Mouse (Mus musculus) intestine, postnatal 0 days (tissue): ENCODE data around the gene Rnf152. TPM values are rescaled to one million over a fixed set of nuclear protein-coding genes. Genes with fewer than 3 reads are reported as not detected.

Experiments
- ATAC-seq: fragments of 200-750 bp; cut with Nextera tagmentation; 2 replicates; pipeline ENCODE4 v1.8.0; 2017; ENCODE audit warnings: mild to moderate bottlenecking, moderate TSS enrichment, moderate library complexity
- H3K27ac ChIP-seq: fragments of 300-500 bp; sonication (generic); 2 replicates; pipeline ENCODE4 v1.5.1; 2014; ENCODE audit warnings: mild to moderate bottlenecking, low read depth, low read length, moderate library complexity
- H3K27me3 ChIP-seq: fragments of 300-500 bp; sonication (generic); replicated peaks from 2 replicates; pipeline ENCODE4 v1.6.1; 2014; ENCODE audit warnings: low read length, mixed read lengths; ENCODE audit not compliant: control insufficient read depth, insufficient read depth
- H3K36me3 ChIP-seq: fragments of 300-500 bp; sonication (generic); 2 replicates; pipeline ENCODE4 v1.6.1; 2014; ENCODE audit warnings: mild to moderate bottlenecking, moderate library complexity; ENCODE audit not compliant: control insufficient read depth, insufficient read depth
- H3K4me1 ChIP-seq: fragments of 300-500 bp; sonication (generic); replicated peaks from 2 replicates; pipeline ENCODE4 v1.6.1; 2014; ENCODE audit warnings: antibody characterized with exemption, low read length, mixed read lengths; ENCODE audit not compliant: control insufficient read depth, insufficient read depth
- H3K4me2 ChIP-seq: fragments of 300-500 bp; sonication (generic); replicated peaks from 2 replicates; pipeline ENCODE4 v1.6.1; 2014; ENCODE audit warnings: low read depth, mild to moderate bottlenecking, moderate library complexity
- H3K4me3 ChIP-seq: fragments of 300-500 bp; sonication (generic); 2 replicates; pipeline ENCODE4 v1.5.1; 2014; ENCODE audit warnings: low read depth, low read length
- H3K9ac ChIP-seq: fragments of 300-500 bp; sonication (generic); 2 replicates; pipeline ENCODE4 v1.6.1; 2014; ENCODE audit warnings: mild to moderate bottlenecking, low read depth, low read length
- H3K9me3 ChIP-seq: fragments of 300-500 bp; sonication (generic); 2 replicates; pipeline ENCODE4 v1.6.1; 2016; ENCODE audit warnings: mixed run types; ENCODE audit not compliant: control insufficient read depth
- CTCF ChIP-seq: sonication (generic); IDR thresholded peaks from 2 replicates; pipeline ENCODE4 v1.5.1; 2016; ENCODE audit warnings: low read depth, mild to moderate bottlenecking, control low read depth, antibody characterized with exemption, moderate library complexity
- WGBS: fragments of 180-500 bp; shearing (Covaris S2); extraction: QIAGEN DNeasy Blood & Tissue Kit; methylation state at CpG from one replicate; pipeline ENCODE4 v1.1.7; 2014; 5-methylcytosine and 5-hydroxymethylcytosine counted together
- polyA plus RNA-seq: library from polyadenylated mRNA; unstranded; fragments of >200 nt; fragmentation: Nextera tagmentation; extraction: Ambion mirVana; gene quantifications from 2 replicates; pipeline ENCODE4 v1.2.1, GENCODE M21; 2015

Rnf152 gene
- polyA plus RNA-seq, 1 experiment from 2014 or later, result 1.8 TPM

GRCm38 (mm10) chr1:105358896-105359295 lies 2.4 kb upstream of the Rnf152 start:
- Histone ChIP-seq H3K9ac (no peak overlapping the region), H3K36me3 (no peaks in the 10 kb centered on the region), H3K27ac (no peak overlapping the region), H3K4me3 (no peak overlapping the region), H3K4me2 (no peak overlapping the region), H3K27me3 (no peaks in the 10 kb centered on the region), H3K9me3 (no peaks in the 10 kb centered on the region), H3K4me1 (no peaks in the 10 kb centered on the region)
- no peak for ATAC-seq
- TF ChIP-seq CTCF, result no peak
- 71% methylated on average over 4 of the region's 4 CpGs for WGBS

- 0% methylated on average over 6 of the region's 23 CpGs for WGBS
- Histone ChIP-seq H3K9me3 (no peaks in the 10 kb centered on the region), H3K4me2 (peak overlapping the region; percentile 90), H3K36me3 (no peaks in the 10 kb centered on the region), H3K27ac (peak overlapping the region; percentile 68), H3K9ac (peak overlapping the region; percentile 82), H3K27me3 (no peaks in the 10 kb centered on the region), H3K4me3 (peak overlapping the region; percentile 97), H3K4me1 (no peaks in the 10 kb centered on the region)
- no peak for TF ChIP-seq CTCF
- ATAC-seq, result peak; percentile 47; the same call in 1 of the 2 replicates
These were observed 610 bp downstream of the Rnf152 start for GRCm38 (mm10) chr1:105355910-105356290.

- WGBS, result 11% methylated on average over 30 of the region's 30 CpGs
- H3K27ac ChIP-seq, result no peak overlapping the region
- no peaks in the 10 kb centered on the region for H3K9me3 ChIP-seq
- H3K4me2 ChIP-seq, result peak overlapping the region; percentile 90
- no peaks in the 10 kb centered on the region for H3K36me3 ChIP-seq
- H3K9ac ChIP-seq, result peak overlapping the region; percentile 82
- H3K4me1 ChIP-seq, result no peaks in the 10 kb centered on the region
- peak overlapping the region; percentile 97 for H3K4me3 ChIP-seq
- no peak for ATAC-seq
- TF ChIP-seq CTCF, result no peak
- no peaks in the 10 kb centered on the region for H3K27me3 ChIP-seq
These were observed 1.3 kb downstream of the Rnf152 start for GRCm38 (mm10) chr1:105354901-105355891.

- H3K4me1 ChIP-seq, result no peaks in the 10 kb centered on the region
- 84% methylated on average over 4 of the region's 4 CpGs for WGBS
- H3K9ac ChIP-seq, result no peak overlapping the region
- no peak overlapping the region for H3K27ac ChIP-seq
- no peaks in the 10 kb centered on the region for H3K9me3 ChIP-seq
- H3K27me3 ChIP-seq, result no peaks in the 10 kb centered on the region
- H3K4me3 ChIP-seq, result no peak overlapping the region
- TF ChIP-seq CTCF, result no peak
- no peaks in the 10 kb centered on the region for H3K36me3 ChIP-seq
- H3K4me2 ChIP-seq, result no peak overlapping the region
- no peak for ATAC-seq
These were observed 4.7 kb downstream of the Rnf152 start for GRCm38 (mm10) chr1:105351806-105352205.

- Histone ChIP-seq H3K9ac (no peak overlapping the region), H3K27me3 (no peaks in the 10 kb centered on the region), H3K36me3 (no peaks in the 10 kb centered on the region), H3K4me3 (no peak overlapping the region), H3K9me3 (no peaks in the 10 kb centered on the region), H3K27ac (no peak overlapping the region), H3K4me1 (peaks cover 14% of the 10 kb centered on the region; the same call in 1 of the 2 replicates), H3K4me2 (no peak overlapping the region)
- WGBS, result 74% methylated on average over 6 of the region's 6 CpGs
- TF ChIP-seq CTCF, result no peak
- no peak for ATAC-seq
These were observed 14.2 kb downstream of the Rnf152 start for GRCm38 (mm10) chr1:105342305-105342704.

- no peak for ATAC-seq
- Histone ChIP-seq H3K9me3 (no peaks in the 10 kb centered on the region), H3K36me3 (no peaks in the 10 kb centered on the region), H3K9ac (no peak overlapping the region), H3K4me3 (no peak overlapping the region), H3K27me3 (no peaks in the 10 kb centered on the region), H3K27ac (no peak overlapping the region), H3K4me1 (peaks cover 14% of the 10 kb centered on the region; the same call in 1 of the 2 replicates), H3K4me2 (no peak overlapping the region)
- TF ChIP-seq CTCF, result no peak
These were observed 15.6 kb downstream of the Rnf152 start for GRCm38 (mm10) chr1:105340943-105341342.
